Mouse (Mus musculus): ENCODE data around the gene Art3.

DNA sequence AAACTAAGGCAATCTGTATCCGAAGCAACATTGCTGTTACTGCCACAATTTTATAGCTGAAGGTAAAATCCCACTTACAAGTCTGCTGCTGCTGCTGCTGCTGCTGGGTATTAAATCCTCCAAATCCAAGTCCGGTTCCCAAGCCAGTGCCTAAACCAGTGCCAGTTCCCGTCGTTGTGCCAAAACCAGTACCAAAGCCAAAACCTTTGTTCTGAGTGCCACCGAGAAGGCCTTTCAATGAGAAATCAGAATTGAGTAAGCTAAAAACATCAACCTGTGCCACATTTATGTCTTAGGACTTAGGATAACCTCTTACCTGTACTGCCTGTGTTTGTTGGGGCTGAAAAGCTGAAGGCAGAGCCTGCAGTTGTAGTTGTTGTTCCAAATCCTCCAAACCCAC is 99.1 kb downstream of the Art3 start:
- TF ChIP-seq MAFK (IDR thresholded peaks at IDR 0.05; ENCODE audit: insufficient read depth, low read depth, low read length) (no peak), HCFC1 (IDR thresholded peaks at IDR 0.05; ENCODE audit: borderline replicate concordance, insufficient read depth, low read length) (no peak)
